Mouse (Mus musculus) left cerebral cortex, adult 2 months (tissue): ENCODE results near the gene Sacs. TPM values are rescaled to one million over a fixed set of nuclear protein-coding genes. Genes with fewer than 3 reads are reported as not detected.

ENCODE experiments used
- DNase-seq, 2 experiments: peaks; one replicate each; pipeline ENCODE4 v3.0.0; 2021 to 2022; ENCODE audit warnings: low spot score in 2 of 2, mixed read lengths in 1 of 2; ENCODE audit errors: extremely low spot score in 1 of 2
- H3K27ac ChIP-seq: fragments of 200-600 bp; 2 replicates; pipeline ENCODE4 v1.8.1; 2022
- H3K4me3 ChIP-seq: fragments of 200-600 bp; 2 replicates; pipeline ENCODE4 v1.8.1; 2022
- CTCF ChIP-seq: fragments of 200-600 bp; IDR thresholded peaks from 2 replicates; pipeline ENCODE4 v1.8.1; 2022; ENCODE audit warnings: antibody characterized with exemption, mild to moderate bottlenecking, moderate library complexity
- intact Hi-C: fragments of 180-260 bp; cut with DNase I; formaldehyde crosslinking; loops from one replicate; pipeline ENCODE4 v1.15.1; 2025
- total RNA-seq, 2 experiments: library from RNA; stranded (reverse); gene quantifications; 2 replicates each; pipeline ENCODE4 v1.2.3; 2021

The Sacs gene
- total RNA-seq, 2 experiments from 2014 or later: 63.0 to 63.8 TPM

GRCm38 (mm10) chr14:61224387-61225077 lies 86.3 kb downstream of the Sacs start:
- Histone ChIP-seq H3K4me3 (no peak overlapping the region), H3K27ac (no peak overlapping the region)
- DNase-seq: no peak
- TF ChIP-seq CTCF: no peak
- intact Hi-C loops: no loop called here

GRCm38 (mm10) chr14:61226151-61226550 lies 87.9 kb downstream of the Sacs start:
- intact Hi-C loops: no loop called here
- no peak overlapping the region for H3K4me3 ChIP-seq
- no peak for TF ChIP-seq CTCF
- DNase-seq: no peak
- H3K27ac ChIP-seq: no peak overlapping the region

GRCm38 (mm10) chr14:61229763-61230162 lies 91.5 kb downstream of the Sacs start:
- TF ChIP-seq CTCF: no peak
- no peak for DNase-seq
- no peak overlapping the region for H3K27ac ChIP-seq
- no peak overlapping the region for H3K4me3 ChIP-seq
- intact Hi-C loops: no loop called here

- H3K27ac ChIP-seq: no peak overlapping the region
- intact Hi-C loops: no loop called here
- H3K4me3 ChIP-seq: no peak overlapping the region
- no peak for DNase-seq
- TF ChIP-seq CTCF: no peak
These were observed 91.9 kb downstream of the Sacs start for GRCm38 (mm10) chr14:61230179-61230578.

GRCm38 (mm10) chr14:61232016-61232568 lies 93.8 kb downstream of the Sacs start:
- no peak overlapping the region for H3K27ac ChIP-seq
- no peak overlapping the region for H3K4me3 ChIP-seq
- intact Hi-C loops: no loop called here
- no peak for DNase-seq
- no peak for TF ChIP-seq CTCF

GRCm38 (mm10) chr14:61235846-61236474 lies 97.7 kb downstream of the Sacs start:
- DNase-seq: no peak
- intact Hi-C loops: no loop called here
- no peak for TF ChIP-seq CTCF
- Histone ChIP-seq H3K4me3 (no peak overlapping the region), H3K27ac (no peak overlapping the region)

GRCm38 (mm10) chr14:61237101-61237654 lies 98.9 kb downstream of the Sacs start:
- no peak for TF ChIP-seq CTCF
- Histone ChIP-seq H3K27ac (no peak overlapping the region), H3K4me3 (no peak overlapping the region)
- intact Hi-C loops: no loop called here
- DNase-seq: no peak

- TF ChIP-seq CTCF: no peak
- Histone ChIP-seq H3K4me3 (no peak overlapping the region), H3K27ac (no peak overlapping the region)
- DNase-seq: peak; percentile 27 to 42
- intact Hi-C loops: no loop called here
These were observed 100.5 kb downstream of the Sacs start for GRCm38 (mm10) chr14:61238751-61239150.

- intact Hi-C loops: loop anchor here (1.0 kb wide), 1 partner anchor 52 kb away; no protein-coding TSS in a partner anchor
- no peak overlapping the region for H3K27ac ChIP-seq
- TF ChIP-seq CTCF: peak; percentile 37
- no peak overlapping the region for H3K4me3 ChIP-seq
- DNase-seq: no peak
These were observed 104.4 kb downstream of the Sacs start for GRCm38 (mm10) chr14:61242611-61243010.

- no peak for TF ChIP-seq CTCF
- DNase-seq: no peak
- intact Hi-C loops: no loop called here
- no peak overlapping the region for H3K4me3 ChIP-seq
- H3K27ac ChIP-seq: no peak overlapping the region
These were observed 108.2 kb downstream of the Sacs start for GRCm38 (mm10) chr14:61246444-61246843.

GRCm38 (mm10) chr14:61252596-61253388 lies 114.5 kb downstream of the Sacs start:
- no peak for TF ChIP-seq CTCF
- intact Hi-C loops: no loop called here
- no peak for DNase-seq
- no peak overlapping the region for H3K27ac ChIP-seq
- H3K4me3 ChIP-seq: no peak overlapping the region

GRCm38 (mm10) chr14:61258352-61258751 lies 120.1 kb downstream of the Sacs start, which contains the start of gene Sgcg:
TSS of gene Sgcg (minus strand) at chr14:61258490.
- Histone ChIP-seq H3K27ac (no peak within 1 kb of the TSS), H3K4me3 (no peak within 1 kb of the TSS)
- intact Hi-C loops: no loop called here
- no peak for DNase-seq
- no peak for TF ChIP-seq CTCF
